Mouse (Mus musculus) layer of hippocampus, adult 8-10 months (tissue): ENCODE measurements around the gene Sugct. TPM values are rescaled to one million over a fixed set of nuclear protein-coding genes. Genes with fewer than 3 reads are reported as not detected.

Experiments
- DNase-seq, 2 experiments: peaks; one replicate each; pipeline ENCODE4 v3.0.0; 2022; ENCODE audit warnings: low spot score in 2 of 2
- total RNA-seq, 4 experiments: library from RNA; stranded (reverse); gene quantifications; 2 replicates each; pipeline ENCODE4 v1.2.4; 2022

Sugct gene
- total RNA-seq, 4 experiments from 2014 or later: 3.1 to 3.7 (median 3.2) TPM

GRCm38 (mm10) chr13:17296912-17297311, 398.4 kb downstream of the Sugct start:
- DNase-seq: no peak

GRCm38 (mm10) chr13:17296460-17296859, 398.9 kb downstream of the Sugct start:
- no peak for DNase-seq

DNA sequence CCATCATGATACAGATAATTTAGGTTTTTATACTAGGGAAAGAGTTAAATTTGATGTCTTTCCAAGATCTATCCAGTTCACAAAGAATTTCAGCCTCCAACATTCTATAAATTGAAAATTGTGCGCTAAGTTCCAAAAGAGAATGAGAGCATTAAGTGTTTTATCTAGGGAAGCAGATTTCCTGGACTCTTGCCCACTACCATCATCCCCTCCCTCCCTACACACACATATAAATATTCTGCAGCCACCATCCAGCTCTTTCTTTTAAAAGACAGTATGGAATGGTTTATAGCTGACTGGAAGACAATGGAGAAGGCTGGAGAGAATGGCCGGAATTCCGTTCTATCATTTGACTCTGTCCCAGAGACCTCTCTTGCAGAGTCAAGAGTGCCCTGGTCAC, 404.3 kb downstream of the Sugct start:
- no peak for DNase-seq

DNA sequence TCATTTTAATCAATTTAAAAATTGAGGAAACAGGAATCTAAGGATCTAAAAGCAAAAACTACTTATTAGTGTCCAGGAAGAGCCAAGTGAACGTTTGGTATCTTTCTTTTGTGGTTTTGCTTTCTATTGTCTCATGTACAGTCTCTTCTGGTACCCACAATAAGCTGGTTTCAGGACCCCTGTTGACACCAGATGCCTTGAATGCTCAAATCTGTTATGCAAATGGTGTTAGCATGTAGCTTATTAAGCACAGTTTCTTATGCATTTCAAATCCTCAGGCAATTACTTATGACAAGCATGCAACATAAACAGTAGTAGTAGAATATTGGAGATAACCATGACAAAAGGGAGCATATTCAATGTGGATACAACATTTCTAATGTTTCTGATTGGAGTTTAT, 407.0 kb downstream of the Sugct start:
- no peak for DNase-seq

DNA sequence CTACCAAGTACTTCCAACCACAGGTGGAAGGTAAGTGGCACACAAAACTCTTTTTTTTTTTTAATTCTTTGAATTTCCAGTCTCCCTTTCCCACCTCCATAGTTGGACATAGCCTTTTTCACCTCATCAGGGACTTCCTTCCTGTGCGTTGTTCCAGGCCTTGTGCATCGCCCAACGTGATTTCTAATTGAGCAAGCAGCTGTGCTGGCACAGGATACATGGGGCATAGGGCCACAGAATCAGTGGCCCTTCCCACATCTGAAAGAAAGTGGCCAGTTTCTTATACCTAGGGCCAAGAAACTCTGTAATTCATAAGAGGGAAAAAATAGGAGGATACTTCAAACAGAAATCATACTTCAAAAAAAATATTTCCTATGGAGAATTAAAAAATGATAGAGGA, 449.4 kb downstream of the Sugct start:
- DNase-seq: no peak

DNA sequence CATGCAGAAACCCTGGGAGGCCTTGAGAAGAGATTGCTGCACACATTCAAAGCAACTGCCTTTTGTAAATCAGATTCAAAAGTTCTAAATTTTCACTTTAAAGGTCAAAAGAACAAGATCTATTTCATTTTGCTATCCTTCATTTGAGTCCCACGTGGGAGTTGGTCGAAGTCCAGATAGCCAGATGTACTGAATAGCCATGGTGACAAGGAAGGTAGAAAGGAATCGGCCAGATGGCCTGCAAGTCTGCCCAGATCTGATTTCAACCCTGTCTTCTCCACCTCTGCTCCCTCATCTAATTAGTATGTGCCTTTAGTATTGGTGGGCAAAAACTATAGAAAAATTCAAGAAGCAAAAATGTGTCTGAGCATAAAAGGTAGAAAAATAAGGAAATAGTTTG, 478.8 kb downstream of the Sugct start:
- DNase-seq: no peak

GRCm38 (mm10) chr13:17212681-17213080, 482.7 kb downstream of the Sugct start:
- DNase-seq: no peak

DNA sequence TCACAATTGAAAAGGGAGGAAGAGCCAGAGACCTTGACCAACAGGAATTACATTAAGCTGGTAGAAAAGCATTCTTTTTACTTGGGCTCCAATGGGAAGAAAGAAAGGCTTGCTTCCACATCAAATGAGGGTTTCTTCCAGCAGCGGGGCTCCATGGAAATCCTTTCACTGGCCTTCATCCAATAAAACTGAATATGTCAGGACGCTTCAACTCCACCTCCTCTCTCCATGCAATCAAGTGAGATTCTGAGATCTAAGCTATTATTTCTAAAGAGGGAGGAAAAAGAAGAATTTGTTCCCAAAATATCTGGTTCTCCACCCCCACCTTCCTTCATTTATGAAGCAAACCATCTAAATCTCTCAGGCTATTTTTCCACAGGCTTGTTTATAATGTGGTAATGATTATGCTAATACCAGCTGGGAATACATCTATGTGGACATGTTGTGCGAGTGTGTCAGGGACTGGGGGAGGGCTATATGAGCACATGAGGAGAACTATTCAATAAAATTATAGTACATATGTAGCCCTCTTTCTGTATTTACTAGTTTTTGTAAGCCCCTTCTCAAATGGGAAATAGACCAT, 505.1 kb downstream of the Sugct start:
- DNase-seq: no peak

DNA sequence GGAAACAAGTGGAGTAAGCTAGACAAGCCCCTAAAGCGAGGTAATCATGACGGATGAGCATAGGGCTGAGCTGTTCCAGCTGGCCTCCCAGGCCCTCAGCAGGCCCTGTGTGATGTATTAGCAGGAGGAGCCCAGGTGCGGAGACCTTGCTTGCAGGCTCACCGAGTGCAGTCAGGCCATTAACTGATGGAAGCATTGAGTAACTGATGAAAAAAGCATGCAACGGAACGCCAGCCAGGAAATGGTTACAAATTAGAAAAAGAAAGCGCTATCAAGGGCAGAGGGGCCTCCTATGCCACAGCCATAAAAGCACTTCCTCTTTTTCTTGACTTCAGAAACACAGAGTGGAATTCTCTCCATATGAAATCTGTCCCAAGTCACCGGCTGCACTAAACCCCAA, 510.1 kb downstream of the Sugct start:
- no peak for DNase-seq

DNA sequence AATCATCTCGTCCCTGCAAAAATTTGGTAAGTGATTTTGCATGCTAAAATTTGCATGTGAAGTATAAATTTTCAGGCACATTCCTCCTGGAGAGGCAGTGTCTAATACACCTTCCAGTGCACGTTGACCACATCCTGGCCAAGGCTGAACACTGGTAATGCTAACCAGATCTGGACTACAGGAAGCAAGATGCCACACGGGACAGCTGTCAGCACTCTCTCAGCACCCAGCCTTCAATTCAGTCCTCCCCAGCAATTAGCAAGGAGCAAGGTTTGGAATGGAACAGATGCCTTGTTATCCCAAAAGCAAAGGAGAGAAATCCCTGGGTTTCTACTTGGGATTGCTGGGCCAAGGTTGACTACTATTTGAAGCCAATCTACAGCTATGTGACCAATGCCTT, 529.4 kb downstream of the Sugct start:
- DNase-seq: no peak

GRCm38 (mm10) chr13:17164721-17165120, 530.6 kb downstream of the Sugct start:
- DNase-seq: no peak

- DNase-seq: no peak
Measured at GRCm38 (mm10) chr13:17146441-17146992, 548.8 kb downstream of the Sugct start.

DNA sequence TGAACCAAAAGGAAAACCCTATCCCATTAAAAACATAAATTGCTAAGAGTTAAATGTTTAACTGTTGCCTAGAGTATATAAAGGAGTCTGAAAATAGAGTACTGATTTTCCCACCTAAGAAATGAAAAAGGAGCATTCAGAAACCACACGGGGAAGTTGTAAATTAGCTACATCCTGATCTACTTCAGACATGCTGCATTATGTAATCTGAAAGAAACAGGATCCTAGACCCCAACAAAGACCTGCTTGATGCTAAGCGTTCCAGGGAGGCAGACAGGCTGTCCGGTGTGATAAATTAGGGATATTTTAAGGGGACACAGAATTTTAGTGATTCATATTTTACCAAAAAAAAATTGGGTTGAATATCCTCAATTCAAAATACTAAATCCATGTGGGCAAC, 579.3 kb downstream of the Sugct start:
- DNase-seq: no peak

DNA sequence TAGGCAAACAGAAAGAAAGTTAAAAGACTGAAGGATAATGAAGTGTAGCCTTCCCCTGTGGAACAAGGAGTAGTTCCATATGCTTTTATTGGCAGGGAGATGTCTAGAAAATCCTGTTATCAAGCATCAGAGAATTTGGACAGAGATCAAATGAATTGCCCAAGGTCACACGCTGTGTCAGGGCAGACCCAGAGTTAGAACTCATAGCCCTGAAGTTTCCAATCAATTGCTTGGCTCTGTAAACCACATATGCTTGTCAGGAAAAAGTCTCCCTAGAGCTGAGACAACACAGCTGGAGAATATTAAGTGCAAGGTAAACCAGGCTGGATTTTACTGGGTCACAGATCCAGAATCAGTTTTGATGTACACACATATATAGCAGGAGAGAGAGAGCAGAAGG, 593.0 kb downstream of the Sugct start:
- DNase-seq: no peak

GRCm38 (mm10) chr13:17086547-17086946, 608.8 kb downstream of the Sugct start:
- DNase-seq: no peak

GRCm38 (mm10) chr13:17086146-17086545, 609.2 kb downstream of the Sugct start:
- no peak for DNase-seq

GRCm38 (mm10) chr13:17084946-17085852, 610.2 kb downstream of the Sugct start:
- DNase-seq: no peak

DNA sequence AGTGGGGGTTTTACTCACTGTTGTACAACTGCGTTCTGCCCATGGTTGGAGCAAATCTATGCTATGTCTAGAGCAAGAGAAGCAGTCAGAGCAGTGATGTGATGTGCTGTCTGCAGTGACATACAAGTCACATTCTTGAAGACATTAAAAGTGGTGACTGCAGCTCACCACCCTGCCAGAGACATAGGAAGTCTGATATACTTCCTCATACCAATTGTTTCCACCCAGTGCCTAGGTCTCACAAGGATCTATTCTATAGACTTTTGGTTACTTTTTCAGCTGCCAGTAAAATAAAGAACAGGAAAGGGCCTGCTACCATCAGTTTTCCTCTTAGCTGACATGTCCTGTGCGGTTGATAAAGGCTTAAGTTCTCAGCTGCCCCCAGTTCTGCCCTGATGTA, 613.7 kb downstream of the Sugct start:
- DNase-seq: no peak

GRCm38 (mm10) chr13:17065552-17065951, 629.8 kb downstream of the Sugct start:
- no peak for DNase-seq

DNA sequence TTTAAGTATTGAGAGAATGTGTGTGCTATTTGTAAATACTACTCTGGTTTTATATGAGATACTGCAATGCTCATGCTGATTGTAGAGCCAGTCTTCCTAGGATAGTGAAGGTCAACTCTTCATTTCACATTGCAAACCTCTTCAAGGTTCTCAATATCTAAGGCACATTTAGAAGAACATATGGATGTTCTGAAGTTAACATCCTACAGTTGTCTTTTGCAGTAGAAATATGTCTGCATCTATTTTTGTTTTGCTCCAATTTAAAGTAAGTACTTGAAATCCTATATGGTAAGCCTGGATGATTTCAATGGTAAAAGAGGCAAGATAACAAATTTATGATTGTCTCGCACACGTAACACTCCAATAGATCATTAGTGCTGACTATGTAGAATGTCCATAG, 638.7 kb downstream of the Sugct start:
- DNase-seq: no peak

GRCm38 (mm10) chr13:17043426-17044224, 651.7 kb downstream of the Sugct start:
- no peak for DNase-seq

GRCm38 (mm10) chr13:17042332-17042731, 653.0 kb downstream of the Sugct start:
- DNase-seq: no peak
